Comparison of ENCODE assay signal across 9 mouse cellular contexts in genomic region chr11:78165761-78166109, GRCm38 (mm10). TPM values are rescaled to one million over a fixed set of nuclear protein-coding genes. Genes with fewer than 3 reads are reported as not detected.
A peak's percentile ranks its signal among the peaks of the same experiment; 100 is the strongest.
DNase-seq lines count a peak whose midpoint lies in the region; ATAC-seq and TF ChIP-seq lines count a peak whose summit lies in the region.
"Had no signal": no experiment of that assay in that cellular context is flagged by ENCODE, and none has a peak within 500 bp of the region (broad histone marks: within the 10 kb centered on the region; RNA-seq: fewer than 3 reads in every experiment).

No protein-coding gene starts in this region.

- intact Hi-C loops in heart, postnatal 36 days (cut with DNase I) = no loop called here

- 4% methylated on average over 16 of the region's 16 CpGs for WGBS in heart, embryonic 15.5 days
- 1% methylated on average over 16 of the region's 16 CpGs for WGBS in forebrain, embryonic 14.5 days
- WGBS in stomach, postnatal 0 days = 2% methylated on average over 16 of the region's 16 CpGs

- peak overlapping the region; percentile 91 for H3K4me2 ChIP-seq in heart, embryonic 15.5 days
- H3K4me2 ChIP-seq in forebrain, embryonic 14.5 days (ENCODE audit: low read length) = peak overlapping the region; percentile 79
- H3K4me2 ChIP-seq in stomach, postnatal 0 days (replicated peaks; ENCODE audit: low read depth) = peak overlapping the region; percentile 89

- no peak for DNase-seq in heart, postnatal 36 days
- no peak for DNase-seq in Patski (ENCODE audit: low read depth, low spot score)
- DNase-seq in forebrain, embryonic 14.5 days (ENCODE audit: low spot score) = no peak
- DNase-seq in kidney, adult 9 months = peak; percentile 89
- DNase-seq in lung, postnatal 10 days = peak; percentile 77
- peak; percentile 88 for DNase-seq in stomach, postnatal 0 days (ENCODE audit: low spot score)
- DNase-seq in layer of hippocampus, postnatal 36 days = no peak

- in situ Hi-C loops in Patski (cut with MboI; ENCODE audit: low pct_unique_long_range_greater_than_20kb) = no loop called here

- peak overlapping the region; percentile 97 for H3K9ac ChIP-seq in heart, embryonic 15.5 days
- peak overlapping the region; percentile 99 for H3K9ac ChIP-seq in forebrain, embryonic 14.5 days (ENCODE audit: low read length)
- peak overlapping the region; percentile 93 for H3K9ac ChIP-seq in stomach, postnatal 0 days (ENCODE audit: low read length)

- ATAC-seq in heart, embryonic 15.5 days (replicated peaks; ENCODE audit: insufficient number of reproducible peaks, insufficient read depth, low FRiP score, low read depth) = peak; percentile 23
- ATAC-seq in Patski = peak; percentile 48
- ATAC-seq in forebrain, embryonic 14.5 days = peak; percentile 47
- ATAC-seq in stomach, postnatal 0 days (ENCODE audit: low FRiP score, low TSS enrichment) = peak; percentile 74

- H3K36me3 ChIP-seq in heart, embryonic 15.5 days = peaks cover 8% of the 10 kb centered on the region
- peaks cover 20% of the 10 kb centered on the region for H3K36me3 ChIP-seq in forebrain, embryonic 14.5 days (ENCODE audit: control insufficient read depth, insufficient read depth, low read length)
- H3K36me3 ChIP-seq in stomach, postnatal 0 days (ENCODE audit: control insufficient read depth, insufficient read depth, low read length) = peaks cover 6% of the 10 kb centered on the region; the same call in 1 of the 2 replicates

- no peaks in the 10 kb centered on the region for H3K27me3 ChIP-seq in heart, embryonic 15.5 days
- H3K27me3 ChIP-seq in Patski = no peaks in the 10 kb centered on the region
- H3K27me3 ChIP-seq in forebrain, embryonic 14.5 days (replicated peaks; ENCODE audit: control insufficient read depth, insufficient read depth, low read length) = no peaks in the 10 kb centered on the region
- no peaks in the 10 kb centered on the region for H3K27me3 ChIP-seq in stomach, postnatal 0 days (ENCODE audit: control insufficient read depth, insufficient read depth, low read length)

- peaks cover 36% of the 10 kb centered on the region for H3K4me1 ChIP-seq in heart, embryonic 15.5 days (replicated peaks)
- H3K4me1 ChIP-seq in forebrain, embryonic 14.5 days (ENCODE audit: control insufficient read depth, insufficient read depth, low read length) = peaks cover 23% of the 10 kb centered on the region
- peaks cover 8% of the 10 kb centered on the region for H3K4me1 ChIP-seq in stomach, postnatal 0 days (replicated peaks; ENCODE audit: control insufficient read depth, insufficient read depth)

- peak overlapping the region; percentile 93 for H3K27ac ChIP-seq in heart, embryonic 15.5 days
- H3K27ac ChIP-seq in forebrain, embryonic 14.5 days (ENCODE audit: low read depth, low read length) = peak overlapping the region; percentile 98
- peak overlapping the region; percentile 97 for H3K27ac ChIP-seq in stomach, postnatal 0 days (replicated peaks)

- TF ChIP-seq CTCF in Patski (IDR thresholded peaks at IDR 0.05) = no peak
- TF ChIP-seq CTCF in stomach, postnatal 0 days (IDR thresholded peaks at IDR 0.05; ENCODE audit: low read depth) = no peak

- peak overlapping the region; percentile 95 for H3K4me3 ChIP-seq in heart, embryonic 15.5 days
- peak overlapping the region; percentile 100 for H3K4me3 ChIP-seq in forebrain, embryonic 14.5 days (ENCODE audit: low read depth, low read length)
- peak overlapping the region; percentile 88 for H3K4me3 ChIP-seq in stomach, postnatal 0 days (ENCODE audit: low read depth, low read length)

- no peak for TF ChIP-seq EP300 in stomach, postnatal 0 days (optimal IDR thresholded peaks at IDR 0.05)

- POLR2A ChIA-PET in Patski (lab: Charles Lee) = interaction anchor here (4.8 kb wide), 1 partner anchor 10 kb away, joined by 50 read pairs; the partner anchor contains the start of genes Nek8 and Tlcd1

- H3K9me3 ChIP-seq in heart, embryonic 15.5 days (replicated peaks) = no peaks in the 10 kb centered on the region
- no peaks in the 10 kb centered on the region for H3K9me3 ChIP-seq in forebrain, embryonic 14.5 days (replicated peaks; ENCODE audit: control insufficient read depth, low read length)
- H3K9me3 ChIP-seq in stomach, postnatal 0 days (ENCODE audit: control insufficient read depth, low read length) = no peaks in the 10 kb centered on the region

- CTCF ChIA-PET in Patski (lab: Charles Lee) = interaction anchor here (3.7 kb wide), 1 partner anchor 11 kb away, joined by 16 read pairs; the partner anchor contains the start of genes Nek8 and Tlcd1

RNA-seq across cellular contexts. Expression of gene Traf4, which starts 0.3 kb away (rescaled TPM):
- 30.8 and 42.8 TPM in 2 replicates for polyA plus RNA-seq in heart, embryonic 15.5 days (2015; fragmentation: Nextera tagmentation; extraction: Ambion mirVana)
- total RNA-seq in heart, postnatal 36 days (2021) = 1 to 10 TPM; 6.1 to 7.0 TPM
- 101 TPM for polyA plus RNA-seq in Patski (2021)
- 79.2 and 82.6 TPM in 2 replicates for polyA plus RNA-seq in forebrain, embryonic 14.5 days (2014; fragmentation: Nextera tagmentation; extraction: Ambion mirVana)
- 22.4 and 26.9 TPM in 2 replicates for polyA plus RNA-seq in stomach, postnatal 0 days (2015; fragmentation: Nextera tagmentation; extraction: Ambion mirVana)
- total RNA-seq in layer of hippocampus, postnatal 36 days (2021) = 10 to 100 TPM; 10.9 to 15.0 TPM

RNA-seq across cellular contexts. Expression of gene Nek8, which starts 10.7 kb away (rescaled TPM):
- polyA plus RNA-seq in heart, embryonic 15.5 days (2015; fragmentation: Nextera tagmentation; extraction: Ambion mirVana) = 12.4 and 17.3 TPM in 2 replicates
- total RNA-seq in heart, postnatal 36 days (2021) = 1 to 10 TPM; 2.2 to 3.4 TPM
- polyA plus RNA-seq in Patski (2021) = 19.6 TPM
- polyA plus RNA-seq in forebrain, embryonic 14.5 days (2014; fragmentation: Nextera tagmentation; extraction: Ambion mirVana) = 4.6 and 5.5 TPM in 2 replicates
- 6.4 and 7.4 TPM in 2 replicates for polyA plus RNA-seq in stomach, postnatal 0 days (2015; fragmentation: Nextera tagmentation; extraction: Ambion mirVana)
- 1 to 10 TPM; 2.4 to 2.5 TPM for total RNA-seq in layer of hippocampus, postnatal 36 days (2021)

RNA-seq across cellular contexts. Expression of gene Tlcd1, which starts 10.8 kb away (rescaled TPM):
- 13.5 and 14.2 TPM in 2 replicates for polyA plus RNA-seq in heart, embryonic 15.5 days (2015; fragmentation: Nextera tagmentation; extraction: Ambion mirVana)
- 1 to 10 TPM; 6.1 to 7.5 TPM for total RNA-seq in heart, postnatal 36 days (2021)
- polyA plus RNA-seq in Patski (2021) = 13.6 TPM
- 4.4 and 4.5 TPM in 2 replicates for polyA plus RNA-seq in forebrain, embryonic 14.5 days (2014; fragmentation: Nextera tagmentation; extraction: Ambion mirVana)
- 41.3 and 45.6 TPM in 2 replicates for polyA plus RNA-seq in stomach, postnatal 0 days (2015; fragmentation: Nextera tagmentation; extraction: Ambion mirVana)
- total RNA-seq in layer of hippocampus, postnatal 36 days (2021) = 10 to 100 TPM; 22.3 to 24.0 TPM

RNA-seq across cellular contexts. Expression of gene Rpl23a, which starts 17.6 kb away (rescaled TPM):
- 717 and 816 TPM in 2 replicates for polyA plus RNA-seq in heart, embryonic 15.5 days (2015; fragmentation: Nextera tagmentation; extraction: Ambion mirVana)
- 100 to 1,000 TPM; 805 to 853 TPM for total RNA-seq in heart, postnatal 36 days (2021)
- polyA plus RNA-seq in Patski (2021) = 1,270 TPM
- polyA plus RNA-seq in forebrain, embryonic 14.5 days (2014; fragmentation: Nextera tagmentation; extraction: Ambion mirVana) = 1,011 and 1,206 TPM in 2 replicates
- 1,145 and 1,168 TPM in 2 replicates for polyA plus RNA-seq in stomach, postnatal 0 days (2015; fragmentation: Nextera tagmentation; extraction: Ambion mirVana)
- total RNA-seq in layer of hippocampus, postnatal 36 days (2021) = 100 to 1,000 TPM; 714 to 715 TPM

RNA-seq across cellular contexts. Expression of gene Rab34, which starts 22.5 kb away (rescaled TPM):
- polyA plus RNA-seq in heart, embryonic 15.5 days (2015; fragmentation: Nextera tagmentation; extraction: Ambion mirVana) = 54.5 and 72.1 TPM in 2 replicates
- total RNA-seq in heart, postnatal 36 days (2021) = 10 to 100 TPM in 1 of 2 experiments, 1 to 10 TPM in 1; 10.0 to 13.2 TPM
- 138 TPM for polyA plus RNA-seq in Patski (2021)
- 48.1 and 48.2 TPM in 2 replicates for polyA plus RNA-seq in forebrain, embryonic 14.5 days (2014; fragmentation: Nextera tagmentation; extraction: Ambion mirVana)
- 59.0 and 61.4 TPM in 2 replicates for polyA plus RNA-seq in stomach, postnatal 0 days (2015; fragmentation: Nextera tagmentation; extraction: Ambion mirVana)
- 10 to 100 TPM; 26.8 to 28.5 TPM for total RNA-seq in layer of hippocampus, postnatal 36 days (2021)
- total RNA-seq: neutrophil, adult 5-6 weeks had no signal

Comparison
In these comparisons a context has a peak if more than half of its experiments do, and no peak if none do; other contexts are left out.
1. ATAC-seq: peak in every context shown above with its lines; median percentile 74 in stomach, postnatal 0 days; 48 in Patski; 47 in forebrain, embryonic 14.5 days; 23 in heart, embryonic 15.5 days.
2. DNase-seq: peak in kidney, adult 9 months (single experiment), lung, postnatal 10 days (single experiment) and stomach, postnatal 0 days (single experiment); none in heart, postnatal 36 days (0 of 2), Patski (single experiment), forebrain, embryonic 14.5 days (single experiment) and layer of hippocampus, postnatal 36 days (0 of 2).
3. Peak in every context shown above with its lines, with median percentiles within 50 percentile points of each other: H3K27ac ChIP-seq, H3K4me2 ChIP-seq, H3K4me3 ChIP-seq and H3K9ac ChIP-seq.